Mouse (Mus musculus): ENCODE measurements at regions not wholly inside any gene's neighbourhood (a gene's known extent, or its start where the extent isn't known, plus 50 kb on each side); places are given as distances from the start of the nearest gene placed in this dataset.

DNA sequence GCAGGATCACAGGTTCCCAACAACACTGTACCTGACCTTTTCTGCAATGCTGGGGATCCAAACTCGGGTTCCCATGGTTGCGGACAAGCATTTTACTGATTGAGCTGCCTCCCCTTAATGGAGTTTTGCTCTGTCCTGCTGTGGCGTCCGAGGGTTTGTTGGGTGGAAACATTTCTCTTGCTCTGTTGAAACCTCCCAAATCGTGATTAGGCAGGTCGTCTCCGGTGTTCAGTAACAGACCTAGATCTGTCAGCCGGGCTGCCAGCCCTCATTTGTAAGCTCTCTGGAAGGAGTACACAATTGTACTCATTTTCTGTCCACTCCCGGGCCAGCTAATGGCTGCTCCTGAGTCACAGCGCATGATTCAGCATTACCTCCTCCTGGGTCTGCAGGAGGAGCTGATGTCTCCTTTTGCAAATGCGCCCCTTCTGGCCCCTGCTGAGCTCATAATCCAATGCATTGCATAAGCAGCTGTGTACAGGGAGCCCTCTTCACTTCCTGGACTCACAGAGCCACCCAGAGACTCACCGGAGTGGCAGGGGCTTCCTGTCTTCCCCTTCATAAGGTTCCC, 49.8 kb upstream of the Sipa1l2 start:
- DNase-seq (ENCODE audit: low read depth, low spot score): peak; percentile 67

Data from ZHBTc4 (cell line).